Mouse (Mus musculus) layer of hippocampus, postnatal 14 days (tissue): ENCODE results near the gene Gpx3. TPM values are rescaled to one million over a fixed set of nuclear protein-coding genes. Genes with fewer than 3 reads are reported as not detected.

Experiments
- DNase-seq, 2 experiments: peaks; one replicate each; pipeline ENCODE4 v3.0.0; 2021 to 2022; ENCODE audit warnings: low spot score in 2 of 2, mixed read lengths in 1 of 2
- total RNA-seq, 2 experiments: library from RNA; stranded (reverse); gene quantifications; 2 replicates each; pipeline ENCODE4 v1.2.3; 2021

The Gpx3 gene
- total RNA-seq, 2 experiments from 2014 or later, result 4.3 to 5.8 TPM

DNA sequence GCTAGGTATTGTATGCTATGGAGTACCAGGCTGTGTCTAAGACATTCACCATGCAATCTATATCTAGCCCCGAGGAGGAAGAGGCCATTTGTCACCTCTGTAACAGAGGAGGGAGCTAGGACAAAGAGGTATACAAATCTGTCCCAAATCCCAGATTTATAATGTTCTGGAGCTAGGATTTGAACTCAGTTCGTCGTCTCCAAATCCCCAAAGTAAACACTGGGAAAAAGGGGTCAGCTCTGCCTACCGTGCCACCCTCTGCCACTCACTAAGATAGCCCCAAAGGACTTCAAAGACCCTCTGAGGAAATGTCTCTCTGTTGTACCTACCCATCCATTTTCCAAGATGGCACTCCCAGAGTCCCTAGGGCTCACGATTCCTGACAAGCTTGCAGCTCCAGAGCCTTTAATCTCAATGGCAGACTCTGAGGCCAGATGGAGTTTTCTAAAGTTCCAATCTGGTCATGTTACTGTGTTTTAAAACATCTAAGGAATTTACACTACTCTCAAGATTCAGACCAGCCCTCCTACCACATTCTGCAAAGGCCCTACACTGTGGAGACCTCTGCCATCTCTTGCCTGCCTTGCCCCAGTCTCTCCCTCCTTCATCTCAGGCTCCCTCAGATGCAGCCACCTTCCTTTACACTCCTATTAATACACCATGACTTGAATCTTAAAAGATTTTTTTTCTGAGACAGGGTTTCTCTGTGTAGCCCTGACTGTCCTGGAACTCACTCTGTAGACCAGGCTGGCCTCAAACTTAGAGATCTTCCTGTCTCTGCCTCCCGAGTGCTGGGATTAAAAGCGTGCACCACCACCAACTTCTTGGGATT is 9.6 kb downstream of the Gpx3 start:
- no peak for DNase-seq

DNA sequence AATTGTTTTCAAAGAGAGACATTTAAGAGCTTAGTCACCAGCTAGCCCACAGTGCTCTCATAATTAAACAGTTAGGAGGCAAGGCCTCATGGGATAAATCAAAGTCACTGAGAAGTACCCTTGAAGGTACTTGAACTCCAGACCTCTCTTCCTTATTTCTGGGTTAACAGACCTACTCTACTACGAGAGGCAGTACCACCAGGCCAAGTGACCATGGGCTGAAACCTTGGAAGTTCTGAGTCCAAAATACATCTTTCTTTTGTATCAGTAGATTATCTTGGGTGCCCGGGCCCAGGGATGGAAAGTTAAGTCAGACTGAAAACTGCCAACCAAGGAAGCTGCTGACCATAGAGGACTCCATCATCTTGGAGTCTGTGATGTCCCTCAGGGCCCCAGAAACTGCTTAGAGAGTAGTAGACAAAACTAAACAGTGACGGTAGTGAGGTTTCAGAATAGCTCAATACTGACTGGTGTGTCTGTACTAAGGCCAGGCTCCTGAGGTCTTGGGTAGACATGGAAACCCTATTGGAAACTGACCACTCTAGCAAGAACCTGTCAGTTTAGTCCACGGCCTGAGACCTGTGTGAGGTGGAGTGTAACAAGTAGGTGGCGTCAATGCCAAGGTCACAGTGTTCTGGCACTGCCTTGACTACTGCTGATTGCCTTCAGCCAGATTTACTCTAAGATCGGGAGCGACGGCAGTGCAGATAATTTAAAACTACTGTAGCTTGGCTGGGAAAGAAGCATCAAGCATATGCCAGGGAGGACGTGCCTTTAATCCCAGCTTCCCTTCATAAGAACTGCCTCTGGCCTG is 10.5 kb downstream of the Gpx3 start:
- no peak for DNase-seq

- no peak for DNase-seq
Observed at GRCm38 (mm10) chr11:54913841-54914240, 11.6 kb downstream of the Gpx3 start.

DNA sequence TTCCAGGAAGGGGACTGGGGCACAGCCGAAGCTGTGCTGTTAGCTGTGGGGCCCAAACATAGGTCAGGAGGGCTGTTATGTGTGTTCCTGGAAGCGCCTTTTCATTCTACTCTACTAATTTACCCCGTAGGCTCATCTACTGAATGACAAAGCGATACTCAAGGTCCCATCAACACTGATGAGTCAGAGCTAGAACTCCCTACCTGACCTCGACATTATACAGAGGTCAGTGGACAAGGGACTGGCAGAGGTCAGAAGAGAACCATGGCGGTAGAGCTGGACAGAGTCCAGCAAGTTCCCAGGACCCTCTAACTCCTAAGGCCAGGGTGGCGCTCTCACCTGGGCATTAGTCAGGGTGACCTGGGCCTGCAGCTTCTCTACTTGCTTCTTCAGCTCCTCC is 15.2 kb downstream of the Gpx3 start:
- DNase-seq, result no peak

DNA sequence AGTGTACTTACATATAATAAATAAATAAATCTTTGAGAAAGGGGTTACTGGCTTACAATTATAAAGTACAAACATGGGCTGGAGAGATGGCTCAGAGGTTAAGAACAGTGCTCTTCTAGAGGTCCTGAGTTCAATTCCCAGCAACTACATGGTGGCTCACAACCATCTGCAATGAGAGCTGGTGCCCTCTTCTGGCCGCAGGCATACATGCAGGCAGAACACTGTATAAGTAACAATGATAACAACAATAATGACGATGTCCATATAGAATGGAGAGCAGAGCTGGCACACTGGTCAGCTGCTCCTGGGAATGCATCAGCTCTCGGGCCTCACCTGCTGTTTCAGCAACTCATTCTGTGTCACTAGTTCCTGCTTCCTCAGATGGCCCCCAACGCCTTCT is 16.0 kb downstream of the Gpx3 start:
- DNase-seq, result no peak

- DNase-seq, result no peak
Observed at GRCm38 (mm10) chr11:54920127-54920972, 18.1 kb downstream of the Gpx3 start.

GRCm38 (mm10) chr11:54920973-54921580 is 18.8 kb downstream of the Gpx3 start:
- no peak for DNase-seq

DNA sequence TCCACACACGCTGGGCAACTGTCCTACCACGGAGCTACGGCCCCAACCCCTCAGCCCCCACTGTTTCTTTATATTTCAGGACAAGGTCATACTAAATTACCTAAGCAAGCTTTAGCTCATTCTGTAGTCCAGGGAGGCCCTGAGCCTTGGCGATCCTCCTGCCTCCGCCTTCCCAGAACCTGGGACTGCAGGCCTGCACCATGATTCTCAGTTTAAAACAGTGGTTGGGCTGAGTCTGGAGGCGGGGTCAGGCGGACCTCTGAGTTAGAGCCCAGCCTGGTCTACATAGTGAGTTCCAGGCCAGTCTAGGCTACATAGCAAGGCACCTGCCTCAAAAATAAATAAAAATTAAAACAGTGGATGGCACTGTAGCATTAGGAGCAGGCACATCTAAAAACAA is 19.5 kb downstream of the Gpx3 start:
- DNase-seq, result no peak

DNA sequence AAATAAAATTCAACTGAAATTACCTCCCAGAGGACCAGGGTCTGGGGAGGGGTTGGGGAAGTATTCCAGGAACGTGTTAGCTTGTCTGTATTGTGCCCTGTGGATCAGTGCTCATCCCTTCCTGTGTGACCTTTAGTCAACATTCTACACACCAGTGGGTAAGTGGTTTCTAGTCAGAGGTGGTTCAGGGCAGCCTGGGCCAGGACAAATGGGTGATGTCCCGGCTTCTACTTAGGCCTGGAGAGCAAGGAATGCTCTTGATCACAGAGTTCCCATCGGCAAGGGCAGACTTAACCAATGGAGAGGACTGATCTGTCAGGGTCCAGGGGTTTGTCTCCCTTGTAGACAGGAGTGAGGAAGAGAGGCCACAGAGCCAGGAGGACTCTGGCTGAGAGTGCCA is 20.2 kb downstream of the Gpx3 start:
- no peak for DNase-seq

- no peak for DNase-seq
Observed at GRCm38 (mm10) chr11:54924145-54924544, 21.9 kb downstream of the Gpx3 start.

DNA sequence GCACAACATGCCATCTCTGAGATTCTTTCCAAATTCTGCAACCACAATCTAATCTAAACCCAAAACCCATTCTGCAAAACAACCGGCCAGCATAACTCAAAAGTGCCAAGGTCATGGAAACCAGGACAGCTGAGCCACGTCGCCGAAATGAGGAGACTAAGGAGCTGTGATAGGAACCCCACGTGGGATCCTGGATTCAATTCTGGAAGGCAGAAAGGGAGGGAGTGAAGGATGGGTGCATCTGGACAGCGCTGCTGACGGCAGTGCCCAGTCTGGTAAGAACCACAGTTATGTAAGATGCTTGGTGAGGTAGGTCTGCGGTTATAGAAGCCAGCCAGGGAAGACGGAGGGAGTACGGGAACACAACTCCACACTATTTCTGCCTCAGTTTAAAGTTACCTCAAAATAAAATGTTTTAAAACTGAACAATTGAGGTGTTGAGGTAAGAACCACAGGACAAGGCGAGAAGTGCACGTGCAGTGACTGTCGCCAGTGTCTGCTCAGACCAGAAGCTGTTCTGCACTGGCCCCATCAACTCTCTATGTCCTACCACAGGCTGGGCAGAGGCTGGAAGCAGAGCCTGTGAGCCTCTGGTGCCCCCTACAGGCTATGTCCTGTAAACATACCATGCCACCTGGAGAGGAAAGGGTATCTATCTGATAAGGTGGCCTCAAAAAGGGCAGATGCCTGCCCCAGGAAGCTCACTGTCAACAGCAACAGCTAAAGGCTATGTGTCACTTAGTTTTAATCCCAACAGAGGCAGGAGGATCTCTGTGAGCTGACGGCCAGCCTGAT is 25.3 kb downstream of the Gpx3 start:
- peak; percentile 46 to 63 for DNase-seq

DNA sequence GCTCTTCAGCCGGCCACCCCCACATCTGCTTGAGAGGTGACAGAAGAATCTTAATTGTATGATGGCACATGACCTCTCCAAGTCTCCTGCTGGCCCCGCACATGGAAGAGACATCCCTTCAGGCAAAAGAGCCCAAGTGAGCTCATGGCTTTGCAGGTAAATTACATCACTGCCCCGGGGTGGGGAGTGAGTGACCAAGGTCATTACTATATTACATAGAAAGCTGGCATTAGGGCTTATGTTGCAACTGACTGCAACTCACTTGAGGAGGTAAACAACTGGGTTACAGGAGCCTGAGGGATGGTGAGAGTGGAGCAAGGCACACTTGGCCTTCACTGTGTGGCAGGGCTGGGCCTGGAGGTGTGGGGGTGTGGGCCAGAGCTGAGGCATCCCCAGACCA is 26.0 kb downstream of the Gpx3 start:
- DNase-seq, result no peak

- DNase-seq, result no peak
Observed at GRCm38 (mm10) chr11:54928886-54929285, 26.6 kb downstream of the Gpx3 start.

GRCm38 (mm10) chr11:54929290-54929689 is 27.0 kb downstream of the Gpx3 start:
- no peak for DNase-seq

- no peak for DNase-seq
Observed at GRCm38 (mm10) chr11:54929744-54930143, 27.5 kb downstream of the Gpx3 start.

DNA sequence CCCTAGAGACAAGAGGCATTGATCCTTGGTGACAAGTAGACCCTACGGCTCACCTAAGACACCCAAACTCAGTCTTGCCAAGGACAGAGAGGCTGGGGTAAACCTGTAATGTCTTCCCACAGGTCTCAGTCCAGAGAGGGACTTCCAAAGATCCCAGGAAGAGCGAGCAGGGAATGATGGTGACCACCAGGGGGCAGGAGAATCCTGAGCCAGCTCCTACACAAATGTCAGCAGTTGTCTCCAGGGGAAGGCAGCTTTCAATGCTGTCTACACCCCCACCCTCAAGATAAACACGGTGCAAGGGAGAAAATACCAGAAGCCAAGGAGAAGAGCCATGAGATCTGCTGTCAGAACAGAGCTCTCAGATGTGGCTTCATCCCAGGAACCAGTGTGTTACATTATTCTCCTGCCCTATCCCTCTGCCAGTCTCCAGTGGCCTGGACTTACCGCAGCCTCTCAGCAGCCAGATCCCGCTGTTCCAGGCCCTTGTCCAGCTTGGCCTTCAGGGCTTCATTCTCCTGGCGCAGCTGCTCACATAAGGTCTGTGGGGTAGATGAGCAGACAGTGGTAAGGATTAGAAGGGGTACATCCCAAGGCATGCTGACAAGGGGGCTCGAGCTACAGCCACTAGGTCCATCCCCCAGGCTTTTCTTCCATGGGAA is 28.2 kb downstream of the Gpx3 start:
- peak; percentile 45 to 56 for DNase-seq

GRCm38 (mm10) chr11:54931405-54932093 is 29.3 kb downstream of the Gpx3 start:
- peak; percentile 33 to 57 for DNase-seq

GRCm38 (mm10) chr11:54932540-54932939 is 30.3 kb downstream of the Gpx3 start:
- no peak for DNase-seq

DNA sequence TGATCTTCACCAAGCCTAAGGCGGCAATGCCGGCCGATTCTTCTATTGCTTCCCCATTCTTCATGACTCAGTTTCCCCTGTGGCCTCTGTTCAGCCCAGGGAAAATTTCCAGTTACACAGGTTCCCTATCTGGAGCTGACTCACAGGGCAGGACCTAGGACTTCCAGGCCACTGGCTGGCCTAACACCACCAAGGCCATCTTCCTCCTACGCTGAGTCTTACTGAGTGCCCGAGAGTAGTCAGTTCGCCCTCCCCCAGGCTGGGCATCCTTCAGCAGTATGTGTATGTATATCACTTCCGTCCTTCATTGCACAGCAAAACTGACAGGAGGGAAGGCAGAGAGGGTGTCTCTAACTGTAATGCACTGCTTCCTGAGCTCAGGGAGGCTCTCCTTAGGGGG is 31.9 kb downstream of the Gpx3 start:
- DNase-seq, result no peak
